Mouse (Mus musculus): ENCODE measurements around the gene Gpsm3. TPM values are rescaled to one million over a fixed set of nuclear protein-coding genes. Genes with fewer than 3 reads are reported as not detected.

Gpsm3 gene
- polyA plus RNA-seq, 1 experiment from 2014 or later, result 4.7 TPM

- H3K4me2 ChIP-seq (replicated peaks), result peak overlapping the region; percentile 97
- peaks cover 18% of the 10 kb centered on the region for H3K36me3 ChIP-seq (replicated peaks; ENCODE audit: control insufficient read depth, insufficient read depth)
- ATAC-seq (ENCODE audit: low FRiP score), result no peak
- peak overlapping the region; percentile 91 for H3K9ac ChIP-seq
- no peaks in the 10 kb centered on the region for H3K9me3 ChIP-seq (ENCODE audit: control insufficient read depth, low read length)
- DNase-seq (ENCODE audit: low spot score), result no peak
- H3K4me1 ChIP-seq (replicated peaks; ENCODE audit: control insufficient read depth, insufficient read depth, low read length), result peaks cover 53% of the 10 kb centered on the region
- under 1% methylated on average over 31 of the region's 32 CpGs for WGBS
- no peaks in the 10 kb centered on the region for H3K27me3 ChIP-seq (ENCODE audit: control insufficient read depth, insufficient read depth, low read length)
- peak overlapping the region; percentile 95 for H3K27ac ChIP-seq
- peak overlapping the region; percentile 72 for H3K4me3 ChIP-seq (replicated peaks; ENCODE audit: low read length)
Measured at GRCm38 (mm10) chr17:34592581-34593549, 3.3 kb downstream of the Gpsm3 start.

GRCm38 (mm10) chr17:34593752-34594525 lies 4.3 kb downstream of the Gpsm3 start:
- H3K4me2 ChIP-seq (replicated peaks), result peak overlapping the region; percentile 97
- peak; percentile 3; the same call in 1 of the 2 replicates for ATAC-seq (ENCODE audit: low FRiP score)
- no peaks in the 10 kb centered on the region for H3K9me3 ChIP-seq (ENCODE audit: control insufficient read depth, low read length)
- peaks cover 46% of the 10 kb centered on the region for H3K4me1 ChIP-seq (replicated peaks; ENCODE audit: control insufficient read depth, insufficient read depth, low read length)
- peak overlapping the region; percentile 72 for H3K4me3 ChIP-seq (replicated peaks; ENCODE audit: low read length)
- peak overlapping the region; percentile 91 for H3K9ac ChIP-seq
- peaks cover 18% of the 10 kb centered on the region for H3K36me3 ChIP-seq (replicated peaks; ENCODE audit: control insufficient read depth, insufficient read depth)
- DNase-seq (ENCODE audit: low spot score), result no peak
- H3K27ac ChIP-seq, result peak overlapping the region; percentile 95; the same call in 1 of the 2 replicates
- WGBS, result 40% methylated on average over 31 of the region's 34 CpGs
- H3K27me3 ChIP-seq (ENCODE audit: control insufficient read depth, insufficient read depth, low read length), result no peaks in the 10 kb centered on the region

GRCm38 (mm10) chr17:34596098-34596497 lies 6.5 kb downstream of the Gpsm3 start:
- no peak overlapping the region for H3K27ac ChIP-seq
- no peak for DNase-seq (ENCODE audit: low spot score)
- H3K9ac ChIP-seq, result no peak overlapping the region
- ATAC-seq (ENCODE audit: low FRiP score), result no peak
- 83% methylated on average over 8 of the region's 8 CpGs for WGBS
- H3K4me1 ChIP-seq (replicated peaks; ENCODE audit: control insufficient read depth, insufficient read depth, low read length), result peaks cover 27% of the 10 kb centered on the region
- peaks cover 28% of the 10 kb centered on the region for H3K36me3 ChIP-seq (replicated peaks; ENCODE audit: control insufficient read depth, insufficient read depth)
- H3K27me3 ChIP-seq (ENCODE audit: control insufficient read depth, insufficient read depth, low read length), result no peaks in the 10 kb centered on the region
- no peak overlapping the region for H3K4me3 ChIP-seq (replicated peaks; ENCODE audit: low read length)
- no peaks in the 10 kb centered on the region for H3K9me3 ChIP-seq (ENCODE audit: control insufficient read depth, low read length)
- no peak overlapping the region for H3K4me2 ChIP-seq (replicated peaks)

- no peaks in the 10 kb centered on the region for H3K9me3 ChIP-seq (ENCODE audit: control insufficient read depth, low read length)
- no peak within 1 kb of the TSS for H3K27ac ChIP-seq
- DNase-seq (ENCODE audit: low spot score), result no peak
- H3K4me3 ChIP-seq (replicated peaks; ENCODE audit: low read length), result no peak within 1 kb of the TSS
- no peak for ATAC-seq (ENCODE audit: low FRiP score)
- no peak within 1 kb of the TSS for H3K9ac ChIP-seq
- H3K4me1 ChIP-seq (replicated peaks; ENCODE audit: control insufficient read depth, insufficient read depth, low read length), result peaks cover 28% of the 10 kb centered on the region
- peaks cover 31% of the 10 kb centered on the region for H3K36me3 ChIP-seq (replicated peaks; ENCODE audit: control insufficient read depth, insufficient read depth)
- 32% methylated on average over 6 of the region's 6 CpGs for WGBS
- H3K4me2 ChIP-seq (replicated peaks), result no peak within 1 kb of the TSS
- no peaks in the 10 kb centered on the region for H3K27me3 ChIP-seq (ENCODE audit: control insufficient read depth, insufficient read depth, low read length)
Measured at GRCm38 (mm10) chr17:34597566-34598095, 8.0 kb downstream of the Gpsm3 start, which contains the start of gene Ager. Ager (plus strand) TSS chr17:34597862.

- no peak overlapping the region for H3K4me2 ChIP-seq (replicated peaks)
- ATAC-seq (ENCODE audit: low FRiP score) (no peak), DNase-seq (ENCODE audit: low spot score) (no peak)
- no peak overlapping the region for H3K9ac ChIP-seq
- peaks cover 26% of the 10 kb centered on the region for H3K36me3 ChIP-seq (replicated peaks; ENCODE audit: control insufficient read depth, insufficient read depth)
- no peak overlapping the region for H3K4me3 ChIP-seq (replicated peaks; ENCODE audit: low read length)
- no peaks in the 10 kb centered on the region for H3K27me3 ChIP-seq (ENCODE audit: control insufficient read depth, insufficient read depth, low read length)
- no peak overlapping the region for H3K27ac ChIP-seq
- H3K9me3 ChIP-seq (ENCODE audit: control insufficient read depth, low read length), result no peaks in the 10 kb centered on the region
- peaks cover 15% of the 10 kb centered on the region for H3K4me1 ChIP-seq (replicated peaks; ENCODE audit: control insufficient read depth, insufficient read depth, low read length)
- WGBS, result 80% methylated on average over 9 of the region's 9 CpGs
Measured at GRCm38 (mm10) chr17:34599891-34600290, 10.3 kb downstream of the Gpsm3 start.

- no peak for ATAC-seq (ENCODE audit: low FRiP score)
- Histone ChIP-seq H3K4me1 (replicated peaks; ENCODE audit: control insufficient read depth, insufficient read depth, low read length) (peaks cover 23% of the 10 kb centered on the region), H3K36me3 (replicated peaks; ENCODE audit: control insufficient read depth, insufficient read depth) (peaks cover 12% of the 10 kb centered on the region), H3K9me3 (ENCODE audit: control insufficient read depth, low read length) (no peaks in the 10 kb centered on the region), H3K4me2 (replicated peaks) (peak overlapping the region; percentile 76), H3K27me3 (ENCODE audit: control insufficient read depth, insufficient read depth, low read length) (no peaks in the 10 kb centered on the region), H3K27ac (no peak overlapping the region), H3K9ac (0 out of 2 replicates have a peak overlapping the region, but pooled peaks have one; percentile 71), H3K4me3 (replicated peaks; ENCODE audit: low read length) (no peak overlapping the region)
- 91% methylated on average over 12 of the region's 12 CpGs for WGBS
- no peak for DNase-seq (ENCODE audit: low spot score)
Measured at GRCm38 (mm10) chr17:34601796-34602195, 12.2 kb downstream of the Gpsm3 start.

GRCm38 (mm10) chr17:34603375-34604060 lies 13.9 kb downstream of the Gpsm3 start, which contains the start of gene Rnf5:
Rnf5 (minus strand) TSS chr17:34603690.
- Histone ChIP-seq H3K4me1 (replicated peaks; ENCODE audit: control insufficient read depth, insufficient read depth, low read length) (peaks cover 40% of the 10 kb centered on the region), H3K4me3 (replicated peaks; ENCODE audit: low read length) (peak within 1 kb of the TSS; percentile 80), H3K36me3 (replicated peaks; ENCODE audit: control insufficient read depth, insufficient read depth) (peaks cover 16% of the 10 kb centered on the region), H3K9me3 (ENCODE audit: control insufficient read depth, low read length) (no peaks in the 10 kb centered on the region), H3K27me3 (ENCODE audit: control insufficient read depth, insufficient read depth, low read length) (no peaks in the 10 kb centered on the region), H3K9ac (peak within 1 kb of the TSS; percentile 71), H3K4me2 (replicated peaks) (peak within 1 kb of the TSS; percentile 76), H3K27ac (peak within 1 kb of the TSS; percentile 87)
- ATAC-seq (ENCODE audit: low FRiP score), result peak; percentile 94
- under 1% methylated on average over 30 of the region's 30 CpGs for WGBS
- DNase-seq (ENCODE audit: low spot score), result peak; percentile 100

- Histone ChIP-seq H3K36me3 (replicated peaks; ENCODE audit: control insufficient read depth, insufficient read depth) (peaks cover 16% of the 10 kb centered on the region), H3K9ac (peak within 1 kb of the TSS; percentile 92)
- DNase-seq (ENCODE audit: low spot score), result peak; percentile 99
Measured at GRCm38 (mm10) chr17:34604061-34604508, 14.5 kb downstream of the Gpsm3 start, which contains the start of gene Agpat1. Agpat1 (plus strand) TSS chr17:34604262.

More at GRCm38 (mm10) chr17:34604061-34604508, 14.5 kb downstream of the Gpsm3 start, which contains the start of gene Agpat1:
- Histone ChIP-seq H3K4me1 (replicated peaks; ENCODE audit: control insufficient read depth, insufficient read depth, low read length) (peaks cover 43% of the 10 kb centered on the region), H3K9me3 (ENCODE audit: control insufficient read depth, low read length) (no peaks in the 10 kb centered on the region), H3K27ac (peak within 1 kb of the TSS; percentile 87), H3K27me3 (ENCODE audit: control insufficient read depth, insufficient read depth, low read length) (no peaks in the 10 kb centered on the region), H3K4me2 (replicated peaks) (peak within 1 kb of the TSS; percentile 76), H3K4me3 (replicated peaks; ENCODE audit: low read length) (peak within 1 kb of the TSS; percentile 80)
- under 1% methylated on average over 35 of the region's 35 CpGs for WGBS
- ATAC-seq (ENCODE audit: low FRiP score), result peak; percentile 89

Measured in hindbrain, embryonic 14.5 days (tissue).